Mouse (Mus musculus) bone marrow, adult 2 months (tissue): ENCODE results near the gene Maml3.
A peak's percentile ranks its signal among the peaks of the same experiment; 100 is the strongest.

ENCODE experiments used
- CTCF ChIP-seq: fragments of 200-500 bp; IDR thresholded peaks from 2 replicates; pipeline ENCODE4 v1.5.1; 2011; ENCODE audit warnings: low read length, control low read depth; ENCODE audit not compliant: control insufficient read depth, insufficient read depth
- POLR2A ChIP-seq: fragments of 200-500 bp; IDR thresholded peaks from 2 replicates; pipeline ENCODE4 v1.6.1; 2011; ENCODE audit warnings: low read depth, mild to moderate bottlenecking, control low read depth, low read length, borderline replicate concordance; ENCODE audit not compliant: control insufficient read depth

DNA sequence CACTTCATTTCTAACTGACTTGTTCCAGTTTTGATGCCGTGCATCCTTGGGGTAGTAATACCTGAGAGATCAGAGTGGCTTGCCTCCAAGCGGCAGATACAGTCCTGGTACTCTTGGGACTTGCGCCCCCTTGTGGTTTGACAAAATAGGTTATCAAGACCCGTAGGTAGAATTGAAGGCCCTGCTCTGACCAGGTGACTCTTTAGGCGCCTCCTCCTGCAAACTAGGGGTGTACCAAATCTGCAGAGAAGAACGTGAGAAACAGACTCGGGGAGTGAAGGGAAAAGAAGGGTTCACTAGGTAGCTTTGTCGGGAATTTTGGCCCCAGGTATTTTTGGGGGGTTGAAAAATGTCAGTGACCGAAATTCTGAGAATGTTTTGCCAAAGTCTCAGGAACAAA, 452.6 kb downstream of the Maml3 start:
- TF ChIP-seq CTCF (peak; percentile 76), POLR2A (no peak)
